Mouse (Mus musculus) lung, embryonic 15.5 days (tissue): ENCODE data around the gene Ccndbp1. TPM values are rescaled to one million over a fixed set of nuclear protein-coding genes. Genes with fewer than 3 reads are reported as not detected.
"Not testable (repeated sequence)": the region's sequence is repeated elsewhere in the genome, so short reads cannot be mapped to it uniquely, and the experiment has no call there.

Experiments used
- ATAC-seq: fragments of 200-750 bp; cut with Nextera tagmentation; 2 replicates; pipeline ENCODE4 v1.8.0; 2017; ENCODE audit warnings: moderate number of reproducible peaks, borderline replicate concordance; ENCODE audit not compliant: low FRiP score, low TSS enrichment; ENCODE audit errors: extremely low read depth
- H3K27ac ChIP-seq: fragments of 300-500 bp; sonication (generic); 2 replicates; pipeline ENCODE4 v1.5.1; 2015; ENCODE audit warnings: moderate library complexity, mild to moderate bottlenecking, inconsistent platforms
- H3K27me3 ChIP-seq: fragments of 300-500 bp; sonication (generic); 2 replicates; pipeline ENCODE4 v1.6.1; 2015; ENCODE audit warnings: inconsistent platforms
- H3K36me3 ChIP-seq: fragments of 300-500 bp; sonication (generic); 2 replicates; pipeline ENCODE4 v1.6.1; 2015; ENCODE audit warnings: inconsistent platforms
- H3K4me1 ChIP-seq: fragments of 300-500 bp; sonication (generic); 2 replicates; pipeline ENCODE4 v1.6.1; 2015; ENCODE audit warnings: inconsistent platforms
- H3K4me2 ChIP-seq: fragments of 300-500 bp; sonication (generic); 2 replicates; pipeline ENCODE4 v1.6.1; 2015; ENCODE audit warnings: inconsistent platforms, mild to moderate bottlenecking, moderate library complexity
- H3K4me3 ChIP-seq: fragments of 300-500 bp; sonication (generic); 2 replicates; pipeline ENCODE4 v1.5.1; 2015; ENCODE audit warnings: mild to moderate bottlenecking, inconsistent platforms
- H3K9ac ChIP-seq: fragments of 300-500 bp; sonication (generic); 2 replicates; pipeline ENCODE4 v1.6.1; 2015; ENCODE audit warnings: inconsistent platforms
- H3K9me3 ChIP-seq: fragments of 300-500 bp; sonication (generic); 2 replicates; pipeline ENCODE4 v1.6.1; 2016; ENCODE audit warnings: inconsistent platforms
- WGBS: fragments of 180-500 bp; shearing (Covaris S2); methylation state at CpG from one replicate; pipeline ENCODE4 v1.1.7; 2015; 5-methylcytosine and 5-hydroxymethylcytosine counted together
- polyA plus RNA-seq: library from polyadenylated mRNA; unstranded; fragments of >200 nt; fragmentation: Nextera tagmentation; extraction: Ambion mirVana; gene quantifications from 2 replicates; pipeline ENCODE4 v1.2.1, GENCODE M21; 2015

The Ccndbp1 gene
- polyA plus RNA-seq, 1 experiment from 2014 or later = 38.4 TPM

DNA sequence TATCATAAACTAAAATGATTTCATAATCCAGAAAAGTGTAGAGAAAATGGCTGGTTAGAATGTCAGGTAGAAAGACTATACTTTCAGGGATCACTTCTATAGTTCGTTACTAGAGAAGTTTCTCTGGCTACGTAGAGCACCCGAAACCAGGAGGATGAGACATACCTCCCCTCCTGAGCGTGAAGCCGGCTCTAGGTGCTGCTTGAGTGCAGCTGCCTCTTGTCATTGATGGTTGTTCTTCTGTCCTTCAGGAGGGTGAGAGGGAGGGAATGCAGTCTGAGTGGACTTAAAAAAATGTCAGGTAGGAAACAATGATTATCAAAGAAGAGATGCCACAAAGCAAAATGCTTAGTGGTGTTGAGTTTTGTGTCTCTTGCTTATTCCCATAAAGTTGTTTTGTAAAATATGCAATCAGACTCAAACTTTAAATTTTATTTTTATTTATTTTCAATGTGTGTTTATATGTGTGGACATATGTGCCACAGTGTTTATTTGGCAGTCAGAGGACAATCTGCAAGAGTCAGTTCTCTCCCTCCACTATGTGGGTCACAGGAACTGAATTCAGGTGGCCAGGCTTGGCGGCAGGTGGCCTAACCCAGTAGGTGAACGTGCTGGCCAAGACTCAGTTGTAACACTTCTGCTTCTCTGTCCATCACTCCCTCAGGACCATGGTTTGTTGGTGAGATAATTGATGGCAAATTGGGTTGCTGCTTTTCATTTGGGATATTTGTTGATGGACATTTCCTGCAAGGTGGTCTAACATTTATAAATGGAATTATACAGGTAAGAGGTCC, 4.0 kb upstream of the Ccndbp1 start:
- WGBS = 81% methylated on average over 7 of the region's 7 CpGs
- H3K4me2 ChIP-seq = no peak overlapping the region
- H3K9me3 ChIP-seq = no peaks in the 10 kb centered on the region
- H3K27me3 ChIP-seq = no peaks in the 10 kb centered on the region
- H3K4me1 ChIP-seq = peaks cover 7% of the 10 kb centered on the region; the same call in 1 of the 2 replicates
- no peak overlapping the region for H3K9ac ChIP-seq
- H3K36me3 ChIP-seq = no peaks in the 10 kb centered on the region
- H3K27ac ChIP-seq = no peak overlapping the region
- H3K4me3 ChIP-seq = no peak overlapping the region
- ATAC-seq = no peak

GRCm38 (mm10) chr2:121006986-121007385, 1.2 kb upstream of the Ccndbp1 start:
- WGBS = 76% methylated on average over 1 of the region's 1 CpGs

DNA sequence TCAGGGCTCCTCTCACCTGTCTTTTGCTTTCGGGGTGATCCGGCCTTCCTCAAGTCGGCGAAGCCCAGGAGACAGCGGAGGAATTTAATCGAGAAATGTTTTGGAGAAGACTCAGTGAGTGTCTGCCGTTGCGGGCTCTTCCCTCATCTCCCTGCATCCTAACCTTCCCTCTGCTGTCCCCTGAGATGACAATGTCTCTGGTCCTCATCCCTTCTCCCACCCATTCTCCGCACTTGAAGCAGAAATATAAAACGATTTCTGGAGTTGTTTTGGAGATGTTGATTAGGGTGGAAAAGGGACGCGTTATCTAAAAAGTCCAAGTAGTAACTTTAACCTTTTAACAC, 433 bp downstream of the Ccndbp1 start:
- H3K27ac ChIP-seq = no peak overlapping the region
- ATAC-seq = no peak
- H3K4me2 ChIP-seq = peak overlapping the region; percentile 78
- no peaks in the 10 kb centered on the region for H3K36me3 ChIP-seq
- peak overlapping the region; percentile 61 for H3K9ac ChIP-seq
- H3K27me3 ChIP-seq = no peaks in the 10 kb centered on the region
- peak overlapping the region; percentile 70 for H3K4me3 ChIP-seq
- WGBS = 2% methylated on average over 12 of the region's 12 CpGs
- H3K4me1 ChIP-seq = peaks cover 10% of the 10 kb centered on the region; the same call in 1 of the 2 replicates
- H3K9me3 ChIP-seq = no peaks in the 10 kb centered on the region

More at GRCm38 (mm10) chr2:121006986-121007385, 1.2 kb upstream of the Ccndbp1 start:
- no peak overlapping the region for H3K4me2 ChIP-seq
- H3K4me3 ChIP-seq = no peak overlapping the region
- peaks cover 10% of the 10 kb centered on the region; the same call in 1 of the 2 replicates for H3K4me1 ChIP-seq
- no peaks in the 10 kb centered on the region for H3K27me3 ChIP-seq
- no peak overlapping the region for H3K9ac ChIP-seq
- no peak overlapping the region for H3K27ac ChIP-seq
- no peak for ATAC-seq
- no peaks in the 10 kb centered on the region for H3K9me3 ChIP-seq
- H3K36me3 ChIP-seq = no peaks in the 10 kb centered on the region

DNA sequence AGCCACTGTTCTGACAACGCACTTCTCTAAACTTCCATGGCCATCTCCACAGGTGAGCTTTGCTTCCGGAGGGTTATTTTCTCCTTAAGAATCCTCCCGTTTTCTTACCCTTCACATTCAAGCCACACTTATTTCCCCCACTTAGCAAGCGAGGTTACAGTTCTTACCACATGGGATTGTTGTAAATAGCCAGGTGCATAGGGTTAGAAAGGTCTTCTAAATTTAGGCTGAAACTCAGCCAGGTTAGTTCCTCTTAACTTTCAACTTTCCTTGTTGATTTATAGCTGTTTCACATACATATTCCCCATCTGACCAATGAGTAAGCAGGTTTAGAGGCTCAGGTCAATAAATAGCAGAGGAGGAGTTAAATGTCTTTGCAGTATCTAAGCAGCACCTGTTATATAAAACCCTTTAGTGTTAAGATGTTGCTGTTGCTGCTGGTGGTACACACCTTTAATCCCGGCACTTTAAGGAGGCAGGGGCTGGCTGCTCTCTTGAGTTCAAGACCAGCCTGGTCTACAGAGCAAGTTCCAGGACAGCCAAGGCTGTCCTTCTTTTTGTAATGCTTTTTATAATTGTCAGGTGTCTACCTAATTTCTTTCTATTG, 971 bp downstream of the Ccndbp1 start:
- no peak for ATAC-seq
- H3K4me1 ChIP-seq = peaks cover 10% of the 10 kb centered on the region; the same call in 1 of the 2 replicates
- H3K27me3 ChIP-seq = no peaks in the 10 kb centered on the region
- H3K9ac ChIP-seq = peak overlapping the region; percentile 61; the same call in 1 of the 2 replicates
- no peak overlapping the region for H3K27ac ChIP-seq
- 24% methylated on average over 5 of the region's 5 CpGs for WGBS
- H3K9me3 ChIP-seq = no peaks in the 10 kb centered on the region
- peak overlapping the region; percentile 78 for H3K4me2 ChIP-seq
- H3K4me3 ChIP-seq = peak overlapping the region; percentile 70
- H3K36me3 ChIP-seq = no peaks in the 10 kb centered on the region

DNA sequence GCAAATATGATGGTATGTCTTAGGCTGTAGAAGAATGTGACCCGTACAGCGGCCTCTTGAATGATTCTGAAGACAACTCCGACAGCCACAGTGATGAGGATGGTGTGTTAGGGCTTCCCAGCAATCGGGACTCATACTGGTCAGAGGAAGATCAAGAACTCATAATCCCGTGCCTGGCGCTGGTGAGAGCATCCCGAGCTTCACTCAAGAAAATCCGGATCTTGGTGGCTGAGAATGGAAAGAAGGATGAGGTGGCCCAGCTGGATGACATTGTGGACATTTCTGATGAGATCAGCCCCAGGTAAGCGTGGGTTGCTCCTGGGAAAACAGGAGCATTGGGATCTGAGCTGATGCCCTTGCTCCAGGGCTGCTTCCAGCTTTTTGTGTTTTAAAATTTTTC, 4.5 kb downstream of the Ccndbp1 start:
- ATAC-seq = no peak
- Histone ChIP-seq H3K36me3 (peaks cover 12% of the 10 kb centered on the region), H3K4me1 (peaks cover 10% of the 10 kb centered on the region; the same call in 1 of the 2 replicates), H3K4me2 (no peak overlapping the region), H3K9ac (no peak overlapping the region), H3K9me3 (no peaks in the 10 kb centered on the region), H3K4me3 (no peak overlapping the region), H3K27ac (no peak overlapping the region), H3K27me3 (no peaks in the 10 kb centered on the region)
- WGBS = 87% methylated on average over 9 of the region's 9 CpGs

DNA sequence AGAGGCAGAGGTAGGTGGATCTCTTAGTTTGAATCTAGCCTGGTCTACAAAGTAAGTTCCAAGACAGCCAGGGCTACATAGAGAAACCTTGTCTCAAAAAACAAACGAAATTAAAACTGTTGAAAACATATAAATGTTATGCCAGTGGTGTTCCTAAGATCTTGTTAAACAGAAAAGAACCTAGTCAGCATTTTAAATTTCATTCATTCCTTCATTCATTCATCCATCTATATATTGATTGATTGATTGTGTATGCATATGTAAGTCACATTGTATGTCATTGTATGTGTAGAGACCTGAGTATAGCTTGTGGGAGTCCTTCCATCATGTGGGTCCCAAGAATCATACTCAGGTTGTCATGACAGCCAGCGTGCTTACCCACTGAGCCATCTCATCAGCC, 7.3 kb downstream of the Ccndbp1 start:
- Histone ChIP-seq H3K27ac (no peak overlapping the region), H3K4me2 (no peak overlapping the region), H3K9ac (no peak overlapping the region), H3K36me3 (peaks cover 15% of the 10 kb centered on the region), H3K27me3 (no peaks in the 10 kb centered on the region), H3K4me3 (no peak overlapping the region), H3K4me1 (no peaks in the 10 kb centered on the region), H3K9me3 (no peaks in the 10 kb centered on the region)
- ATAC-seq = no peak
- WGBS = 70% methylated on average over 2 of the region's 2 CpGs

DNA sequence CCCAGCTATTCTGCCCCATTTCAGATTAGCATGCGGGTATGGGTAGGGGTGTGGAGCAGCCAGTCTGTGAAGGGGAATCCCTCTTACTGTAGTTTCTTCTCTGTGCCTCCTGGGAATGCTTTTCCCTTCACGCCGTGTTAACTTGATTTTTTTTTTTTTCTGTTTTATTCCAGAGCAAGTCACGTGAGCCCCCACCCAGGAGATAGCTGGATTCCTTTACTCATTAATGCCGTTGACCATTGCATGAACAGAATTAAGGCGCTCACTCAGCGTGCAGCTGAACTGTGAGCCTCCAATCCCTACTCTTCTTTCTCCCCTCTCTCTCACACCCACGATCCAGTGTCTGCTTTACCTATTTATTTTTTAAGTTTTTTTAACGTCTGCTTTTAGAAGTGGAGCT, 8.0 kb downstream of the Ccndbp1 start:
- H3K4me1 ChIP-seq = no peaks in the 10 kb centered on the region
- no peak for ATAC-seq
- H3K36me3 ChIP-seq = peaks cover 15% of the 10 kb centered on the region
- H3K4me2 ChIP-seq = no peak overlapping the region
- no peak overlapping the region for H3K4me3 ChIP-seq
- H3K27me3 ChIP-seq = no peaks in the 10 kb centered on the region
- H3K9me3 ChIP-seq = no peaks in the 10 kb centered on the region
- H3K27ac ChIP-seq = no peak overlapping the region
- no peak overlapping the region for H3K9ac ChIP-seq
- WGBS = 81% methylated on average over 9 of the region's 9 CpGs

GRCm38 (mm10) chr2:121017151-121017550, 8.9 kb downstream of the Ccndbp1 start:
- Histone ChIP-seq H3K27ac (no peak overlapping the region), H3K9me3 (no peaks in the 10 kb centered on the region), H3K4me2 (no peak overlapping the region), H3K36me3 (peaks cover 15% of the 10 kb centered on the region), H3K27me3 (no peaks in the 10 kb centered on the region), H3K4me1 (no peaks in the 10 kb centered on the region), H3K4me3 (no peak overlapping the region), H3K9ac (no peak overlapping the region)
- 89% methylated on average over 1 of the region's 1 CpGs for WGBS
- ATAC-seq = no peak

GRCm38 (mm10) chr2:121022918-121023317, 14.7 kb downstream of the Ccndbp1 start:
- no peak for ATAC-seq
- H3K9ac ChIP-seq = no peak overlapping the region

DNA sequence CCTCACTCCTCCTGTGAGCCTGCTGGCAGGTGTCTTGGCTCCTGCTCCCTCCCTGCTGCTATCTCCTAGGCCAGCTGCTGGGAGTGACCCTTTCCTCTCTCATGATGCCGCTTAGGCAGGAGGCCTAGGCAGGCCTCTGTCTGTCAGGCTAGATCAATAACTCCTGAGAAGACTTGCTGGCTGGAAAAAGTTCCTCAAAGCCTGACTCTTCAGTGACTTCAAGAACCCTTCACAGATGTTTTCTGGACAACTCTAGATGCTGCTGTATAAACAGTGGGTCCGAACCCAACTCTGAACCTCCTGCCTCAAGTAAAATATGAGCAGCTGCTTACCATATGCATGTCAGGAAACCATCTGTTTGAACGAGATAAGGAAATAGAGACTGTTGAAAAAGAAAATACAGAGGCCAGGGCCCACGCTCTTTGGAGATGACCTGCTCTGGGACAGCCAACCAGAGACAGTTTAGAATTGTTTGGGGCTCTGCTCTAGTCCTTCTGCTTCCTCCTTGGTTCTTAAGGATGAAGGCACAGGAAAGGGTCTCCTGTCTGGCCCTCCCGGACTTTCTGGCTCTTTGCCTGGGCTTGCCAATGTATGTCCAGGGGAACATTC, 28.6 kb downstream of the Ccndbp1 start, which contains the start of gene Epb42:
TSS of gene Epb42 (minus strand) at position 340 of the 609 bp plus-strand sequence.
- Histone ChIP-seq H3K9ac (no peak within 1 kb of the TSS), H3K4me1 (no peaks in the 10 kb centered on the region), H3K4me2 (no peak within 1 kb of the TSS), H3K27ac (no peak within 1 kb of the TSS), H3K27me3 (no peaks in the 10 kb centered on the region), H3K36me3 (no peaks in the 10 kb centered on the region), H3K4me3 (no peak within 1 kb of the TSS), H3K9me3 (no peaks in the 10 kb centered on the region)
- WGBS = 28% methylated on average over 5 of the region's 5 CpGs
- ATAC-seq = peak; percentile 81; the same call in 1 of the 2 replicates

More at GRCm38 (mm10) chr2:121022918-121023317, 14.7 kb downstream of the Ccndbp1 start:
- Histone ChIP-seq H3K4me2 (no peak overlapping the region), H3K27ac (no peak overlapping the region), H3K9me3 (no peaks in the 10 kb centered on the region), H3K4me1 (no peaks in the 10 kb centered on the region), H3K4me3 (no peak overlapping the region), H3K36me3 (peaks cover under 1% of the 10 kb centered on the region), H3K27me3 (no peaks in the 10 kb centered on the region)
- 43% methylated on average over 5 of the region's 5 CpGs for WGBS

GRCm38 (mm10) chr2:121038851-121039250, 30.6 kb downstream of the Ccndbp1 start:
- not testable (repeated sequence) for H3K4me1 ChIP-seq, H3K27ac ChIP-seq, H3K9me3 ChIP-seq, H3K27me3 ChIP-seq, H3K4me2 ChIP-seq, H3K36me3 ChIP-seq, ATAC-seq, H3K4me3 ChIP-seq, H3K9ac ChIP-seq
- 96% methylated on average over 1 of the region's 1 CpGs for WGBS

DNA sequence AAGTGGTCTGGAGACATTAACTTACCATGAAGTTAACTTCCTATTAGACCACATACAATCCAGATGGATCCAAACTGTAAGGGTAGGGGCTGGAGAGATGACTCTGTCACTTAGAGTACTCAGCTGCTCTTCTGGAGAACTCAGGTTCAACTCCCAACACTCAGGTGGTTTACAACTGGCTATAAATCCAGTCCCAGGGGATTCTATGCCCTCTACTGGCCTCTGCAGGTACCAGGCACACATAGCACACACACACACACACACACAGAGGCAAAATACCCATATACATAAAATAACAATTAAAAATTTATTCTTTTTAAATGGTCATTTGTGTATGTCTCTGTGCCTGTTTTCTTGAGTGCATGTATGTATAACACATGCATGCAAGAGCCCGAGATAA, 31.2 kb downstream of the Ccndbp1 start:
- no peak overlapping the region for H3K4me2 ChIP-seq
- no peaks in the 10 kb centered on the region for H3K9me3 ChIP-seq
- no peak overlapping the region for H3K9ac ChIP-seq
- ATAC-seq = no peak
- H3K27ac ChIP-seq = no peak overlapping the region
- no peak overlapping the region for H3K4me3 ChIP-seq
- no peaks in the 10 kb centered on the region for H3K4me1 ChIP-seq
- H3K27me3 ChIP-seq = no peaks in the 10 kb centered on the region
- no peaks in the 10 kb centered on the region for H3K36me3 ChIP-seq
- 83% methylated on average over 1 of the region's 1 CpGs for WGBS
